Mouse (Mus musculus): Measurements from ENCODE around the gene Kdm5c.

DNA sequence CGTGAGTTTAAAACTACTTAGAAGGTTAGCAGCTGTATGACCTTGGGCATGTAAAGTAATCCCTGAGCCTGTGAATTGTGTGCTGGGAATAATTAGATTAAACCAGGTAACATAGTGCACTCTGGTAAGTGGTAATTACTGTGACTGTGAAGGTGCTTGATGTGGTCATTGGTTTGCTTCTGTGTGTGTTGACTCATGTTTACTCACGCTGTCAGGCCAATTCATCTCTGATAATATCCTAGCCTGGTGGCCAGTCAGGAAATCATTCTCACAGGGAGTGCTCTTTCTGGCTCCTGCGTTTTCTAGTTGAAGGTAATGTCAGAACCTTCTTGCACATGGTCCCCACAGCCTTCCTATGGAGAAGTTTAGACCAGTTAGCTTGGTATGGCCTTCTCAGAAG is 1.3 kb downstream of the Kdm5c start:
- TF ChIP-seq CTCF (IDR thresholded peaks at IDR 0.05; ENCODE audit: low read depth) (no peak), EP300 (IDR thresholded peaks at IDR 0.05; ENCODE audit: low read depth) (no peak)
